Mouse (Mus musculus) neural tube, embryonic 12.5 days (tissue): Measurements from ENCODE around the gene Gm44502. TPM values are rescaled to one million over a fixed set of nuclear protein-coding genes. Genes with fewer than 3 reads are reported as not detected.

Source experiments
- ATAC-seq: fragments of 200-750 bp; cut with Nextera tagmentation; 2 replicates; pipeline ENCODE4 v1.8.0; 2017; ENCODE audit warnings: low read depth, mild to moderate bottlenecking, moderate TSS enrichment, moderate library complexity; ENCODE audit not compliant: low FRiP score
- H3K27ac ChIP-seq: fragments of 300-500 bp; sonication (generic); 2 replicates; pipeline ENCODE4 v1.5.1; 2016
- H3K27me3 ChIP-seq: fragments of 300-500 bp; sonication (generic); replicated peaks from 2 replicates; pipeline ENCODE4 v1.6.1; 2016; ENCODE audit warnings: mild to moderate bottlenecking
- H3K36me3 ChIP-seq: fragments of 300-500 bp; sonication (generic); 2 replicates; pipeline ENCODE4 v1.6.1; 2016; ENCODE audit warnings: mild to moderate bottlenecking
- H3K4me1 ChIP-seq: fragments of 300-500 bp; sonication (generic); 2 replicates; pipeline ENCODE4 v1.6.1; 2016
- H3K4me2 ChIP-seq: fragments of 300-500 bp; sonication (generic); replicated peaks from 2 replicates; pipeline ENCODE4 v1.6.1; 2016; ENCODE audit warnings: mild to moderate bottlenecking
- H3K4me3 ChIP-seq: fragments of 300-500 bp; sonication (generic); 2 replicates; pipeline ENCODE4 v1.5.1; 2016
- H3K9ac ChIP-seq: fragments of 300-500 bp; sonication (generic); 2 replicates; pipeline ENCODE4 v1.6.1; 2016; ENCODE audit warnings: mild to moderate bottlenecking
- H3K9me3 ChIP-seq: fragments of 300-500 bp; sonication (generic); 2 replicates; pipeline ENCODE4 v1.6.1; 2016; ENCODE audit warnings: mild to moderate bottlenecking
- WGBS: fragments of 180-500 bp; shearing (Covaris S2); methylation state at CpG from one replicate; pipeline ENCODE4 v1.1.7; 2016; 5-methylcytosine and 5-hydroxymethylcytosine counted together
- polyA plus RNA-seq: library from polyadenylated mRNA; unstranded; fragments of >200 nt; fragmentation: Nextera tagmentation; extraction: Ambion mirVana; gene quantifications from 2 replicates; pipeline ENCODE4 v1.2.1, GENCODE M21; 2016

Gene Gm44502
- polyA plus RNA-seq, 1 experiment from 2014 or later: not detected

DNA sequence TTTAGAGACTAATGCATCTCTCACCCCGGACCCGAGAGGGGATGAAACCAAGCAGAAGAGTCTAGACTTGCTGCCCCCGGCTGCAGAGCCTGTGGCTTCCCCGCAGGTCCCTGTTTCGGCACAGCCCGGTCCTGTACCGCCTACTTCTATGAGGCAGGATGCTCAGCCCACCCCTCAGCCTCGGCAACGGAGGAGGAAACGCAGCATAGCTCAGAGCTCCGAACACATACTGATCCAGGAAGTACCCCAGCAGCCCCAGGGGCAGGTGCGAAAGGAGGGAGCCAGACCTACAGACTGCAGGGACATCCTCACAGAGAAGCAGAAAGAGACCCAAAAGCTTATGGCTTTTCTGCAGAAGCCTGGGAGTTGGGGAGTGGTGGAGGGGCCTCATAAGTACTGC, 42.4 kb downstream of the Gm44502 start:
- Histone ChIP-seq H3K9ac (no peak overlapping the region), H3K9me3 (no peaks in the 10 kb centered on the region), H3K36me3 (no peaks in the 10 kb centered on the region), H3K4me3 (no peak overlapping the region), H3K27me3 (no peaks in the 10 kb centered on the region; the same call in none of the 2 replicates), H3K27ac (no peak overlapping the region), H3K4me1 (no peaks in the 10 kb centered on the region), H3K4me2 (no peak overlapping the region)
- 44% methylated on average over 12 of the region's 12 CpGs for WGBS
- no peak for ATAC-seq

DNA sequence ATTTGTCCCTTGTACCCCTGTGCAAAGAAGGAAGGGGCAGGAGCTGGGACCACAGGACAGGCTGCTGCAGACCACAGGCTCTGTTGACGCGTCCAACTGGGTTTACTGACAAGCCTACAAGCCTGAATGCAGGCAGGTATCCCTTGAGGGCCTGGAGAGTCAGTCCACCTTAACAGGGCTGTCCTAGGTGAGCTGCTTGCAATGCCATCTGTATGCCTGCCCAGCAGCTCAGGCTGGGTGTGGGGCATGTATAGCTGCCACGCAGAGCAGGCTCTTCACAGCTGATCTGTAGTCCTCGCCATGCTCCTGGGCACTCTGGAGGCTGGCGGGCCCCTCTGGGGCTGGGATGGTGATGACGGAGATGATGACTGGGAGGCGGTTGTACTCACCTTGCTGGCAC, 44.9 kb downstream of the Gm44502 start, which contains the start of gene Klhdc7b:
TSS of gene Klhdc7b (plus strand) at position 301 of the 400 bp plus-strand sequence.
- no peak within 1 kb of the TSS for H3K27ac ChIP-seq
- peaks cover 7% of the 10 kb centered on the region for H3K27me3 ChIP-seq
- no peak within 1 kb of the TSS for H3K4me2 ChIP-seq
- H3K9ac ChIP-seq: no peak within 1 kb of the TSS
- no peaks in the 10 kb centered on the region for H3K9me3 ChIP-seq
- peaks cover under 1% of the 10 kb centered on the region; the same call in 1 of the 2 replicates for H3K4me1 ChIP-seq
- ATAC-seq: no peak
- no peaks in the 10 kb centered on the region for H3K36me3 ChIP-seq
- 89% methylated on average over 7 of the region's 7 CpGs for WGBS
- no peak within 1 kb of the TSS for H3K4me3 ChIP-seq

DNA sequence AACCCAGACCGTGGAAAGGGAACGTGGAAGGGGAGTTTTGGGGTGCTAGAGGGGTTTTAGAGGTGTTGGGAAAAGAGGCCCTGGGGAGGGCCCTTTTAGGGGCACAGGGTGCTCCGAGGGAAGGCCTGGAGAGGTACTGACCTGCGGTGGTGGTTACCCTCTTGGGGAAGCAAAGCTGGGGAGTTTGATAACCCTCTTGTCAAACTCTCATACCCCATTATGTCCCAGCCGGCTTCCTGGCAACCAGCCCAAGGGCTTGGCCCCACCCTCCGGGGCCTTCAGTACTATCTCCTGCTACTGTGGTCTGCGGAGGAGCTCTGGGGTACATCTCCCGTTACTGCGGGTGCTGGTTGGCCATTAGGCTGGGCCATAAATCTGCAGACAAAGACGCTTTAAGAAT, 50.1 kb downstream of the Gm44502 start:
- ATAC-seq: no peak
- Histone ChIP-seq H3K9ac (peak overlapping the region; percentile 40; the same call in 1 of the 2 replicates), H3K4me3 (peak overlapping the region; percentile 34), H3K9me3 (no peaks in the 10 kb centered on the region), H3K36me3 (no peaks in the 10 kb centered on the region), H3K4me1 (peaks cover 14% of the 10 kb centered on the region), H3K27ac (no peak overlapping the region), H3K27me3 (peaks cover 46% of the 10 kb centered on the region), H3K4me2 (peak overlapping the region; percentile 63)
- WGBS: 5% methylated on average over 10 of the region's 10 CpGs

DNA sequence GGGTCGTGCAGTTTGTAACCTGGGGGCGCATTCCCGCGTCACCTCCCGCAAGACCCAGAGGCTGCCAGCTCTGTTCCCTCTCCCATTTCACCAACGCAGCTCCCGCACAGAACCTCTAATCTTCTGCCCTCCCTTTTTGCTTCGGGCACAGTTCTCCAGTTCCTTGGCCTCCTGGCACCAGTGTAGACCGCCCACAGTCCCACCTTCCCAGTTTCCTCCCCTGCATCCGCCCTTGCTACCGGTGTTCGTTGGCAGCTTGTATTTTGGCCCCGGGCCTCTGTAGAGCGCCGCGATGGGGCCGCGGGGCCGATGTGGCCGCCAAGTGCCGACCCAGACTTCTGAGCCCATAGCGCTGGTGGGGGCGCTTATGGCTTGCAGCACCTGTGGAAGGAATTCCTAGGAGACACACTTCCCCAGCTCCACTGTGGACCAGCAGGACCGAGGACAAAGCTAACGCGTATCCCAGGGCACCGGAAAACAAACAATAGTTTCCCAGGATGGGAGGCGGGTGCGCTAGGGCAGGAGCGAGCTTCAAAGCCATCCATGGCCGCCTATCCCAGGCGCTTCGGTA, 50.6 kb downstream of the Gm44502 start, which contains the start of gene Odf3b:
TSS of gene Odf3b (minus strand) at position 452 of the 571 bp plus-strand sequence.
- Histone ChIP-seq H3K27me3 (peaks cover 46% of the 10 kb centered on the region), H3K4me1 (peaks cover 14% of the 10 kb centered on the region), H3K9ac (peak within 1 kb of the TSS; percentile 40; the same call in 1 of the 2 replicates), H3K27ac (no peak within 1 kb of the TSS), H3K36me3 (no peaks in the 10 kb centered on the region), H3K4me3 (peak within 1 kb of the TSS; percentile 34), H3K9me3 (no peaks in the 10 kb centered on the region), H3K4me2 (peak within 1 kb of the TSS; percentile 63)
- no peak for ATAC-seq
- WGBS: under 1% methylated on average over 33 of the region's 33 CpGs

DNA sequence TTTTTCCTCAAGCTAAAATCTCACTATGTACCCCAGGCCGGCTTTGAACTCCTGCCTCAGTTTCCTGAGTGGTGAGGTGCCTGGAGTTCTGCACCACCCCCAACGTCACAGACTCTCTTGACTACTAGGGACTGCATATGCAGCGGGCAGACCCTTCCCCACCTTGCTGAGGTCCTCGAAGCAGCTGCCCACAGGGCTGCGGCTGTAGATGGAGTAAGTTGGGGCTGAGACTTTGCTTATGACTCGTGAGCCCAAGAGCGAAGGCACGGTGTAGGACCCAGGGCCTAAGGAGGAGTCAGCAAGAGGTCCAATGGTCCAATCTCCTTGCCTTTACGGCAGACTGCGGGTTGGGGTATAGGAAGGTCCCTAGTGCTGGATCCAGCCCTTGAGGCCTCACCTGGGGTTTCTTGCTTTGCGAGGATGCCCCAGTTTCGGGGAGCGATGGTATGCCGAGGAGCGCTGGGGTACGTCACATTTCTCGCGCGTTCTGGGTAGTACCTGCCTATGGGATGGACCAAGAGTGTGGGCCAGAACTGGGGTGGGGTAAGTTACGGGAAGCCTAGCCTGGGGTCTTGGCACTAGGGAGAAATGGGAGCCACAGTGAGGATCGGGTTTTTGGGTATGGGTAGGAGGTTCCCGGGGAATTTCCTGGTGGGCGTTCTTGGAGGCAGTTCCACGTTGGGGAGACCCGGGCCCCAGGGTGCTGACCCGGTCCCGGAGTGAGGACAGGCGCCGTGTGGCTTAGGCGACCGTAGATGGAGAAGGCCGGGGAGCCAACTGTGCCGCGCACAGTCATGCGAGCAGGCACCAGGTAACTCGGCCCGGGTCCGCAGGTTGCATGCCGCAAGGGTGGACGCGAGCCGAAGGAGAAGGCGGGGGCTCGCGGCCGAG, 51.3 kb downstream of the Gm44502 start:
- ATAC-seq: no peak
- peaks cover 46% of the 10 kb centered on the region for H3K27me3 ChIP-seq
- no peaks in the 10 kb centered on the region for H3K9me3 ChIP-seq
- H3K9ac ChIP-seq: peak overlapping the region; percentile 40; the same call in 1 of the 2 replicates
- H3K27ac ChIP-seq: no peak overlapping the region
- H3K4me3 ChIP-seq: peak overlapping the region; percentile 34
- peaks cover 15% of the 10 kb centered on the region for H3K4me1 ChIP-seq
- no peaks in the 10 kb centered on the region for H3K36me3 ChIP-seq
- 11% methylated on average over 46 of the region's 46 CpGs for WGBS
- peak overlapping the region; percentile 63 for H3K4me2 ChIP-seq

DNA sequence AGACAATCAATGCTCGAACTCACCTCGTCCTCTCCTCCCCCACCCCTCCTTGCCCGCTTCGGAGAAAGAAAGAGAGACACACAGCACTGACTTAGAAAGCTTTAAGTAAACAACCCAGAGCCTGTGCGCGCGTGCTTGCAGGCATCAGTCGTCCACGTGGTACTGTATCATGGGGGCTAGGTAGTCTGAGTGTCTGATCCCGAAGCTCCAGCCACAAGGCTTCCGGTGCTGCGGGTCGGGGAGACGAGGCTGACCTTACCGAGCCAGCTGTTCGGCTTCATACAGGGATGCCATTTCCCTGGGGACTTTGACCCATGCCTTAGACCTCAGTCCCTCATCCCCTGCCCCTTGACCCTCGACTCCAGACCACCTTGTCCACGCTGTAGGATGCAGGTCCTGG, 52.1 kb downstream of the Gm44502 start:
- WGBS: 7% methylated on average over 18 of the region's 18 CpGs
- Histone ChIP-seq H3K27me3 (peaks cover 46% of the 10 kb centered on the region), H3K4me3 (no peak overlapping the region), H3K9me3 (no peaks in the 10 kb centered on the region), H3K27ac (no peak overlapping the region), H3K4me1 (peaks cover 23% of the 10 kb centered on the region), H3K9ac (no peak overlapping the region; the same call in 1 of the 2 replicates), H3K4me2 (peak overlapping the region; percentile 10; the same call in 1 of the 2 replicates), H3K36me3 (peaks cover 3% of the 10 kb centered on the region)
- ATAC-seq: no peak

DNA sequence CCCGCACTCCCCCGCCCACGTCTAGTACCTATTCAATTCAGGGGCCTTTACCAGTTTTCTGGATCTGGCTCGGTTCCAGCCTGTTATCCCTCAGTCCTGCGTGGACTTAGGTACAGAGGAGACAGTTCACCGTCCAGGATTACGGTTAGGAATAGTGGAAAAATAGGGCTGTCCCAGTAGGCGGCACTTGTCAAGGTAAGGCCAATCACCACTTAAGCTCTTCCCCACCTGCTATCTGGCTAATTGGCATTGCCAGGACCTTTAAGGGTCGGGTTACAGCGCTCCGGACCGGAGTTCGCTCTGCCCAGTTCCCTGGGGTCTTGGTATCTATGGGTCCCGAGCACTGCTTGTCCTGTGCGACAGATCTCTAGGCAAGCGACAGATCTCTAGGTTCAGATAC, 52.5 kb downstream of the Gm44502 start, which contains the start of gene Tymp:
TSS of gene Tymp (minus strand) at position 83 of the 400 bp plus-strand sequence.
- Histone ChIP-seq H3K36me3 (peaks cover 7% of the 10 kb centered on the region), H3K9ac (no peak within 1 kb of the TSS; the same call in 1 of the 2 replicates), H3K9me3 (no peaks in the 10 kb centered on the region), H3K27me3 (peaks cover 46% of the 10 kb centered on the region), H3K4me1 (peaks cover 27% of the 10 kb centered on the region), H3K4me3 (no peak within 1 kb of the TSS), H3K27ac (no peak within 1 kb of the TSS), H3K4me2 (peak within 1 kb of the TSS; percentile 10; the same call in 1 of the 2 replicates)
- no peak for ATAC-seq
- 20% methylated on average over 16 of the region's 16 CpGs for WGBS

DNA sequence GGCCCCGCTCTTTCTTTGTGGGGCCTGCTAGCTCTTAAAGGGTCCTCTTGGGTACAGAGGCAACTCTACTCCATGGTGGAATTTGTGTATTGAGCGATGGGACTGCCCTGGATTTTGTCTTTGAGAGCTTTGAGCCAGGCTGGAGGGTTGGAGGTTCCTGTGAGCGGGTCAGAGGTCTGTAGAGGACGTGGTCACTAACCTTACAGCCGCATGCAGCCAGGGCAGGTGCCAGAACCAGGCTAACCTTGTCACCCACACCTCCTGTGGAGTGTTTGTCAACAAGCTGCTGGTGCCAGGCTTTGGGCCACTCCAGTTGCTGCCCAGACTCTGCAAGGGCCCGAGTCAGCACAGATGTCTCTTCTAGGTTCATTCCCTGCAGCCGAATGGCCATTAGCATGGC, 53.5 kb downstream of the Gm44502 start:
- Histone ChIP-seq H3K4me2 (no peak overlapping the region), H3K4me3 (no peak overlapping the region), H3K27ac (no peak overlapping the region), H3K4me1 (peaks cover 27% of the 10 kb centered on the region), H3K27me3 (peaks cover 46% of the 10 kb centered on the region), H3K9ac (no peak overlapping the region), H3K36me3 (peaks cover 16% of the 10 kb centered on the region), H3K9me3 (no peaks in the 10 kb centered on the region)
- no peak for ATAC-seq
- WGBS: 83% methylated on average over 7 of the region's 7 CpGs

DNA sequence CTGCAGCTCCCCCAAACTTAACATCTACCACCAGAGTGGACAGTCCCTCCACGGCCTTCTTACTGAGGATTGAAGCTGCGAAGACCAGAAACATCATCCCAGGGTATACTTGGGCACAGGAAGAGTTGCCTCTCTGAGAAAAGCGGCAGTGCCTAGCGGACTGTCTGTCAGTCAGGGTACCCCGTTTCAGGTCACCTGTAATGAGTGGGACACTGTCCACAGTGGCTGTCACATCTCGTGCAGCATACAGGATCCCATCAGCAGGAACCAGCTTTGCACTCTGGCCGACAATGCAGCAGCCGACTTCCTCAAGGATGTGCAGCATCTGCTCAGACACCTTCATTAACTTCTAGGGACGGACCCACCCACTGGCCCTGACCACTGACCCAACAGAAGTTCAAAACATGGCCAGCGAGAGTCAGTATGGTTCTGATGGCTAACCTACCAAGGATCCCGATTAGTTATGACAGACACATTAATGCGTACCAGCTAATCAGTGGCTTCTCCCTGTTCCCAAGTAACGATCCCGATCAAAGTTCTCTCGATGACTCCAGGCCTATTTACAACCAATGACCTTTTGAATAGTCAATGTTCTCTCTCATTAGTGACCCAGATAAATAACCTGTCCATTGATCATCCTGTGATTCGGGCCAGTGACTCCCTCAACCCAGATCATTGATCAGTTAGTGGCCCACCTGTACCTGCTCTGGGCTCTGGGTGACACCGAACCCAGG, 54.5 kb downstream of the Gm44502 start:
- no peaks in the 10 kb centered on the region for H3K9me3 ChIP-seq
- peaks cover 41% of the 10 kb centered on the region for H3K27me3 ChIP-seq
- H3K27ac ChIP-seq: no peak overlapping the region
- H3K4me1 ChIP-seq: peaks cover 27% of the 10 kb centered on the region
- no peak overlapping the region for H3K4me2 ChIP-seq
- ATAC-seq: no peak
- WGBS: 95% methylated on average over 17 of the region's 17 CpGs
- H3K4me3 ChIP-seq: no peak overlapping the region
- no peak overlapping the region for H3K9ac ChIP-seq
- H3K36me3 ChIP-seq: peaks cover 27% of the 10 kb centered on the region

DNA sequence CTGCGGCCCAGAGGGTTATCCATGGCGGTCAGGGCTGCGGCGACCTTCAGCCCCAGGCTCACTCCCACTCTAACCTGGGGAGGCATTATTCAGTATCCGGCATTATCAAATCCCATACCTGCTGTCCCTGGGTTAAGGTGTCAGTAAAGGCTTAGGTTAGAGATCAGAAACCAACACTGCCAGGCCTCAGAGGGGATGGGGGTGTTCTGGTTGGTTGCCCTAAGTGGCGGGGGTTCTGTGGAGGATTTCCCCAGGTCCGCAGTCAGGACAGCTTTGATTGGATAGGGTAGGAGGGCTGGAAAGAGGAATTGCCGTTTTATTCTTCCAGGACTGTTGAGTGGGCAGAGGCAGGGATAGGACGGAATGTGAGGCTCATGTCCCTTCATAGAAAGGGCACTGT, 55.2 kb downstream of the Gm44502 start:
- Histone ChIP-seq H3K36me3 (peaks cover 33% of the 10 kb centered on the region), H3K9ac (peak overlapping the region; percentile 76), H3K4me1 (peaks cover 23% of the 10 kb centered on the region), H3K27ac (no peak overlapping the region), H3K4me2 (peak overlapping the region; percentile 82), H3K27me3 (peaks cover 36% of the 10 kb centered on the region), H3K9me3 (no peaks in the 10 kb centered on the region), H3K4me3 (peak overlapping the region; percentile 65)
- 43% methylated on average over 9 of the region's 9 CpGs for WGBS
- no peak for ATAC-seq

DNA sequence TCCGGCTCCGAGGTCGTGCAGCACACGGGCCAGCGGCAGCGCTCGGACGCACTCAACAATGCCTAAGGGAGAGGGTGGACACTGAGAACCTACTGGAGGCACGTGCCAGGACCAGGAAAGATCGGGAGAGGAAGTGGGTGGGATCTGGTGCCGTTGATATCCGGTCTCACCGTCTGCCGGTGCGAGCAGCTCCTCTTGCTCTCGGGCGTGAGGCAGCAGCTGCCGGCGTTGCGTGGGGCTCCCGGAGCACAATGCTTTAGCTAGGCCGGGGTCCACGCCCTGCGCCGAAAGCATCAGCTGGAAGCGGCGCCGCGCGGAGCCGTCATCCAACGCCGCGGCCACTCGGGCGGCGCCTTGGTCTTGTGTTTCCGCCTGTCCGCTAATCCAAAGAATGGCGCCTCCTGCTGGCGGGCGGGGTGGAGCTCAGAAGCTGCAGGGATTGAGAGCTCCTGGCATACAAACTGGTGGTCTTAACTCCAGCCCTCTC, 55.7 kb downstream of the Gm44502 start, which contains the start of gene Sco2:
TSS of gene Sco2 (minus strand) at position 85 of the 487 bp plus-strand sequence.
- peaks cover 18% of the 10 kb centered on the region for H3K4me1 ChIP-seq
- H3K4me2 ChIP-seq: peak within 1 kb of the TSS; percentile 82
- H3K36me3 ChIP-seq: peaks cover 39% of the 10 kb centered on the region
- peak within 1 kb of the TSS; percentile 82; the same call in 1 of the 2 replicates for H3K27ac ChIP-seq
- peak within 1 kb of the TSS; percentile 65 for H3K4me3 ChIP-seq
- WGBS: under 1% methylated on average over 42 of the region's 42 CpGs
- H3K9me3 ChIP-seq: no peaks in the 10 kb centered on the region
- peaks cover 31% of the 10 kb centered on the region for H3K27me3 ChIP-seq
- ATAC-seq: peak; percentile 80
- H3K9ac ChIP-seq: peak within 1 kb of the TSS; percentile 76
